Mouse (Mus musculus) MEL (cell line): ENCODE results near the gene Homer3. TPM values are rescaled to one million over a fixed set of nuclear protein-coding genes. Genes with fewer than 3 reads are reported as not detected.

ENCODE experiments used
- DNase-seq: peaks from one replicate; pipeline ENCODE4 v3.0.0; 2011; ENCODE audit warnings: low read depth, low spot score
- H3K27ac ChIP-seq: 2 replicates; pipeline ENCODE4 v1.5.1; 2012; ENCODE audit warnings: low read depth, mild to moderate bottlenecking, control low read depth, low read length, moderate library complexity; ENCODE audit not compliant: control insufficient read depth
- H3K27me3 ChIP-seq, 2 experiments: fragments of 150-350 bp in 1 of 2; sonication (generic) in 1 of 2; 2 replicates each; pipeline ENCODE4 v1.6.1; 2012; ENCODE audit warnings: low read length in 2 of 2, mild to moderate bottlenecking in 2 of 2, improper control_type of control experiment in 1 of 2, moderate library complexity in 1 of 2; ENCODE audit not compliant: insufficient read depth in 2 of 2, control insufficient read depth in 1 of 2
- H3K36me3 ChIP-seq, 2 experiments: 2 replicates each; pipeline ENCODE4 v1.6.1; 2012 to 2014; ENCODE audit warnings: low read length in 2 of 2, improper control_type of control experiment in 1 of 2, inconsistent platforms in 1 of 2, mild to moderate bottlenecking in 1 of 2; ENCODE audit not compliant: insufficient read depth in 2 of 2, control insufficient read depth in 1 of 2
- H3K4me1 ChIP-seq, 2 experiments: fragments of 150-350 bp in 1 of 2; sonication (generic) in 1 of 2; 2 replicates each; pipeline ENCODE4 v1.6.1; 2012; ENCODE audit warnings: low read length in 2 of 2, improper control_type of control experiment in 1 of 2, mild to moderate bottlenecking in 1 of 2; ENCODE audit not compliant: insufficient read depth in 2 of 2, control insufficient read depth in 1 of 2
- H3K4me3 ChIP-seq, 2 experiments: fragments of 150-350 bp in 1 of 2; sonication (generic) in 1 of 2; 2 replicates each; pipeline ENCODE4 v1.5.1; 2012; ENCODE audit warnings: low read depth in 2 of 2, low read length in 2 of 2, mild to moderate bottlenecking in 2 of 2, moderate library complexity in 2 of 2, control low read depth in 1 of 2, improper control_type of control experiment in 1 of 2; ENCODE audit not compliant: control insufficient read depth in 1 of 2, insufficient read depth in 1 of 2
- H3K79me2 ChIP-seq: 2 replicates; pipeline ENCODE4 v1.6.1; 2012; ENCODE audit warnings: mild to moderate bottlenecking, low read length, moderate library complexity; ENCODE audit not compliant: control insufficient read depth, poor library complexity, insufficient read depth
- H3K9ac ChIP-seq: 2 replicates; pipeline ENCODE4 v1.6.1; 2012; ENCODE audit warnings: low read depth, mild to moderate bottlenecking, control low read depth, low read length, moderate library complexity; ENCODE audit not compliant: control insufficient read depth, poor library complexity, severe bottlenecking
- H3K9me3 ChIP-seq: fragments of 150-350 bp; sonication (generic); replicated peaks from 2 replicates; pipeline ENCODE4 v1.6.1; 2012; ENCODE audit warnings: mild to moderate bottlenecking, low read length, improper control_type of control experiment, moderate library complexity; ENCODE audit not compliant: insufficient read depth
- BHLHE40 ChIP-seq: IDR thresholded peaks from 2 replicates; pipeline ENCODE4 v1.6.1; 2012; ENCODE audit warnings: low read depth, mild to moderate bottlenecking, inconsistent platforms, low read length, improper control_type of control experiment, borderline replicate concordance
- CHD1 ChIP-seq: IDR thresholded peaks from 2 replicates; pipeline ENCODE4 v1.6.1; 2012; ENCODE audit warnings: low read depth, mild to moderate bottlenecking, inconsistent platforms, low read length, improper control_type of control experiment
- CTCF ChIP-seq, 3 experiments: IDR thresholded peaks in 2 of 3; conservative IDR thresholded peaks in 1 of 3; 2 replicates each; pipeline ENCODE4 v1.5.1; 2011 to 2012; ENCODE audit warnings: low read length in 3 of 3, low read depth in 2 of 3, mild to moderate bottlenecking in 2 of 3, improper control_type of control experiment in 1 of 3, inconsistent platforms in 1 of 3, mixed read lengths in 1 of 3, moderate library complexity in 1 of 3; ENCODE audit not compliant: control insufficient read depth in 1 of 3, insufficient read depth in 1 of 3, poor library complexity in 1 of 3, severe bottlenecking in 1 of 3
- E2F4 ChIP-seq: IDR thresholded peaks from 2 replicates; pipeline ENCODE4 v1.6.1; 2011; ENCODE audit warnings: low read depth, low read length, improper control_type of control experiment, borderline replicate concordance
- ELF1 ChIP-seq: IDR thresholded peaks from 2 replicates; pipeline ENCODE4 v1.6.1; 2014; ENCODE audit warnings: low read depth, mild to moderate bottlenecking, inconsistent platforms, low read length, improper control_type of control experiment, moderate library complexity
- EP300 ChIP-seq, 2 experiments: IDR thresholded peaks; 2 replicates each; pipeline ENCODE4 v1.6.1; 2011; ENCODE audit warnings: improper control_type of control experiment in 2 of 2, low read length in 2 of 2, low read depth in 1 of 2, mild to moderate bottlenecking in 1 of 2
- ETS1 ChIP-seq: IDR thresholded peaks from 2 replicates; pipeline ENCODE4 v1.6.1; 2012; ENCODE audit warnings: low read depth, mild to moderate bottlenecking, inconsistent platforms, low read length, improper control_type of control experiment, moderate library complexity
- GABPA ChIP-seq: IDR thresholded peaks from 2 replicates; pipeline ENCODE4 v1.6.1; 2012; ENCODE audit warnings: low read depth, mild to moderate bottlenecking, inconsistent platforms, low read length, improper control_type of control experiment, moderate library complexity
- GATA1 ChIP-seq: IDR thresholded peaks from 2 replicates; pipeline ENCODE4 v1.6.1; 2011; ENCODE audit warnings: low read depth, low read length, improper control_type of control experiment
- HCFC1 ChIP-seq: IDR thresholded peaks from 2 replicates; pipeline ENCODE4 v1.6.1; 2012; ENCODE audit warnings: low read depth, mild to moderate bottlenecking, inconsistent platforms, low read length, improper control_type of control experiment, moderate library complexity
- JUND ChIP-seq: IDR thresholded peaks from 2 replicates; pipeline ENCODE4 v1.6.1; 2011; ENCODE audit warnings: low read depth, mild to moderate bottlenecking, improper control_type of control experiment, low read length
- KAT2A ChIP-seq: conservative IDR thresholded peaks from 2 replicates; pipeline ENCODE4 v1.6.1; 2012; ENCODE audit warnings: low read depth, low read length, improper control_type of control experiment, inconsistent platforms
- MAFK ChIP-seq: IDR thresholded peaks from 2 replicates; pipeline ENCODE4 v1.6.1; 2011; ENCODE audit warnings: low read depth, mild to moderate bottlenecking, low read length, improper control_type of control experiment, borderline replicate concordance
- MAX ChIP-seq: IDR thresholded peaks from 2 replicates; pipeline ENCODE4 v1.6.1; 2011; ENCODE audit warnings: low read length, improper control_type of control experiment
- MAZ ChIP-seq: IDR thresholded peaks from 2 replicates; pipeline ENCODE4 v1.6.1; 2012; ENCODE audit warnings: low read depth, mild to moderate bottlenecking, inconsistent platforms, low read length, improper control_type of control experiment
- MEF2A ChIP-seq: IDR thresholded peaks from 2 replicates; pipeline ENCODE4 v1.6.1; 2014; ENCODE audit warnings: low read depth, mild to moderate bottlenecking, inconsistent platforms, low read length, improper control_type of control experiment; ENCODE audit not compliant: poor library complexity, insufficient replicate concordance, severe bottlenecking; ENCODE audit errors: extremely low read depth
- MXI1 ChIP-seq: IDR thresholded peaks from 2 replicates; pipeline ENCODE4 v1.6.1; 2011; ENCODE audit warnings: mild to moderate bottlenecking, low read depth, low read length, improper control_type of control experiment
- MYB ChIP-seq: IDR thresholded peaks from 2 replicates; pipeline ENCODE4 v1.6.1; 2011; ENCODE audit warnings: mild to moderate bottlenecking, low read depth, low read length, improper control_type of control experiment
- NELFE ChIP-seq: IDR thresholded peaks from 2 replicates; pipeline ENCODE4 v1.6.1; 2011; ENCODE audit warnings: low read depth, low read length, improper control_type of control experiment
- NRF1 ChIP-seq: IDR thresholded peaks from 2 replicates; pipeline ENCODE4 v1.6.1; 2014; ENCODE audit warnings: low read depth, mild to moderate bottlenecking, inconsistent platforms, low read length, improper control_type of control experiment, moderate library complexity; ENCODE audit not compliant: poor library complexity, insufficient read depth, severe bottlenecking
- POLR2A ChIP-seq, 2 experiments: IDR thresholded peaks; 2 replicates each; pipeline ENCODE4 v1.6.1; 2011 to 2012; ENCODE audit warnings: low read length in 2 of 2, mild to moderate bottlenecking in 2 of 2, control low read depth in 1 of 2, improper control_type of control experiment in 1 of 2, low read depth in 1 of 2, moderate library complexity in 1 of 2; ENCODE audit not compliant: control insufficient read depth in 1 of 2, insufficient read depth in 1 of 2, poor library complexity in 1 of 2
- POLR2AphosphoS2 ChIP-seq: IDR thresholded peaks from 2 replicates; pipeline ENCODE4 v1.6.1; 2011; ENCODE audit warnings: low read length, improper control_type of control experiment
- POLR2AphosphoS5 ChIP-seq: IDR thresholded peaks from 2 replicates; pipeline ENCODE4 v1.6.1; 2012; ENCODE audit warnings: low read depth, borderline replicate concordance, mild to moderate bottlenecking, inconsistent platforms, low read length, moderate library complexity, mixed read lengths
- RAD21 ChIP-seq: IDR thresholded peaks from 2 replicates; pipeline ENCODE4 v1.6.1; 2011; ENCODE audit warnings: mild to moderate bottlenecking, low read depth, low read length, improper control_type of control experiment
- RCOR1 ChIP-seq: IDR thresholded peaks from 2 replicates; pipeline ENCODE4 v1.6.1; 2012; ENCODE audit warnings: low read depth, mild to moderate bottlenecking, inconsistent platforms, low read length, improper control_type of control experiment
- SIN3A ChIP-seq: IDR thresholded peaks from 2 replicates; pipeline ENCODE4 v1.6.1; 2012; ENCODE audit warnings: low read length, improper control_type of control experiment, inconsistent platforms
- TAL1 ChIP-seq: IDR thresholded peaks from 2 replicates; pipeline ENCODE4 v1.6.1; 2012; ENCODE audit warnings: mild to moderate bottlenecking, inconsistent platforms, low read length, moderate library complexity, mixed read lengths
- TBP ChIP-seq: IDR thresholded peaks from 2 replicates; pipeline ENCODE4 v1.8.0; 2011; ENCODE audit warnings: low read depth, low read length, improper control_type of control experiment
- TCF12 ChIP-seq: IDR thresholded peaks from 2 replicates; pipeline ENCODE4 v1.6.1; 2014; ENCODE audit warnings: low read depth, mild to moderate bottlenecking, inconsistent platforms, low read length, improper control_type of control experiment, moderate library complexity
- USF1 ChIP-seq: IDR thresholded peaks from 2 replicates; pipeline ENCODE4 v1.6.1; 2014; ENCODE audit warnings: low read depth, mild to moderate bottlenecking, inconsistent platforms, low read length, improper control_type of control experiment, moderate library complexity
- USF2 ChIP-seq, 2 experiments: IDR thresholded peaks; 2 replicates each; pipeline ENCODE4 v1.6.1; 2011 to 2012; ENCODE audit warnings: improper control_type of control experiment in 2 of 2, low read length in 2 of 2, borderline replicate concordance in 1 of 2, inconsistent platforms in 1 of 2, low read depth in 1 of 2, mild to moderate bottlenecking in 1 of 2; ENCODE audit not compliant: insufficient read depth in 1 of 2
- ZC3H11A ChIP-seq: IDR thresholded peaks from 2 replicates; pipeline ENCODE4 v1.6.1; 2012; ENCODE audit warnings: low read depth, mild to moderate bottlenecking, inconsistent platforms, low read length, improper control_type of control experiment
- ZKSCAN1 ChIP-seq: IDR thresholded peaks from 2 replicates; pipeline ENCODE4 v1.6.1; 2012; ENCODE audit warnings: low read depth, mild to moderate bottlenecking, inconsistent platforms, low read length, improper control_type of control experiment, moderate library complexity
- ZMIZ1 ChIP-seq: IDR thresholded peaks from 2 replicates; pipeline ENCODE4 v1.6.1; 2012; ENCODE audit warnings: low read depth, mild to moderate bottlenecking, inconsistent platforms, low read length, improper control_type of control experiment, moderate library complexity
- ZNF384 ChIP-seq: IDR thresholded peaks from 2 replicates; pipeline ENCODE4 v1.6.1; 2012; ENCODE audit warnings: low read depth, mild to moderate bottlenecking, inconsistent platforms, low read length, improper control_type of control experiment
- polyA plus RNA-seq, 2 experiments: library from polyadenylated mRNA; stranded (reverse) in 1 of 2; unstranded in 1 of 2; fragments of >175 nt in 1 of 2; fragments of >200 nt in 1 of 2; gene quantifications; 2 replicates each; pipeline versions ENCODE4 v1.2.1 to v1.2.4; 2012; ENCODE audit warnings: low replicate concordance in 2 of 2, low read depth in 1 of 2; ENCODE audit not compliant: insufficient read length in 2 of 2, insufficient read depth in 1 of 2, missing spikeins in 1 of 2
- total RNA-seq: library from RNA; depleted of rRNA; stranded (reverse); fragments of 300-350 nt; gene quantifications from 2 replicates; pipeline ENCODE4 v1.2.3, GENCODE M21; 2012; rRNA removed

The Homer3 gene
- total RNA-seq (8.2 and 12.2 TPM in 2 replicates), polyA plus RNA-seq (10 to 100 TPM in 1 of 2 experiments, not detected in 1; 22.8 TPM)

GRCm38 (mm10) chr8:70282603-70283135, at the start of gene Homer3:
Gene Homer3 (plus strand): TSS chr8:70282827.
- peaks cover 0 to 2% of the 10 kb centered on the region in 2 experiments; a peak in 2 of 4 replicates for H3K36me3 ChIP-seq
- peaks cover 0 to 10% of the 10 kb centered on the region in 2 experiments; a peak in 3 of 4 replicates for H3K4me1 ChIP-seq
- TF ChIP-seq RCOR1 (no peak), MXI1 (peak; percentile 42; the same call in 1 of the 2 replicates), ZC3H11A (peak; percentile 1; the same call in 1 of the 2 replicates), HCFC1 (peak; percentile 81), NELFE (peak; percentile 62; the same call in 1 of the 2 replicates), ETS1 (peak; percentile 36; the same call in 1 of the 2 replicates), POLR2A (IDR thresholded peaks at IDR 0.05; ENCODE audit: control insufficient read depth in 1 of 2, insufficient read depth in 1 of 2, low read depth in 1 of 2, low read length in 2 of 2, poor library complexity in 1 of 2) (peak; percentile 35 to 76; a peak in 3 of 4 replicates), EP300 (IDR thresholded peaks at IDR 0.05; ENCODE audit: low read depth in 1 of 2, low read length in 2 of 2) (peak in 1 of 2 experiments; percentile 43; a peak in 2 of 4 replicates), MAX (no peak), ELF1 (peak; percentile 78), POLR2AphosphoS5 (no peak), POLR2AphosphoS2 (no peak), GABPA (no peak), MAZ (peak; percentile 99), USF2 (IDR thresholded peaks at IDR 0.05; ENCODE audit: borderline replicate concordance in 1 of 2, insufficient read depth in 1 of 2, low read depth in 1 of 2, low read length in 2 of 2) (no peak), E2F4 (no peak), CTCF (IDR thresholded peaks at IDR 0.05 in 2 of 3, conservative IDR thresholded peaks at IDR 0.05 in 1 of 3; ENCODE audit: control insufficient read depth in 1 of 3, insufficient read depth in 1 of 3, low read depth in 2 of 3, low read length in 3 of 3, poor library complexity in 1 of 3, severe bottlenecking in 1 of 3) (peak in 2 of 3 experiments; percentile 81 to 99; a peak in 5 of 6 replicates), MAFK (no peak), USF1 (no peak), CHD1 (no peak), MYB (no peak; the same call in 1 of the 2 replicates), KAT2A (no peak; the same call in 1 of the 2 replicates), SIN3A (no peak; the same call in 1 of the 2 replicates), ZNF384 (0 out of 2 replicates have a peak, but pooled peaks have one; percentile 18), ZKSCAN1 (no peak), GATA1 (no peak), ZMIZ1 (0 out of 2 replicates have a peak, but pooled peaks have one; percentile 40), TAL1 (no peak), RAD21 (no peak; the same call in 1 of the 2 replicates), NRF1 (peak; percentile 46; the same call in 1 of the 2 replicates), TBP (no peak), BHLHE40 (no peak), TCF12 (peak; percentile 43), JUND (no peak), MEF2A (no peak)

More at GRCm38 (mm10) chr8:70282603-70283135, at the start of gene Homer3:
- H3K9me3 ChIP-seq, result no peaks in the 10 kb centered on the region
- H3K79me2 ChIP-seq, result peaks cover 5% of the 10 kb centered on the region; the same call in 1 of the 2 replicates
- H3K9ac ChIP-seq, result peak within 1 kb of the TSS; percentile 97
- H3K4me3 ChIP-seq, result peak within 1 kb of the TSS; percentile 89 to 90
- peak; percentile 94 for DNase-seq
- no peaks in the 10 kb centered on the region for H3K27me3 ChIP-seq
- peak within 1 kb of the TSS; percentile 39; the same call in 1 of the 2 replicates for H3K27ac ChIP-seq
